In genomic region chr10:22710173-22710777, GRCm38 (mm10) we compare ENCODE assay signal across 17 mouse cellular contexts. TPM values are rescaled to one million over a fixed set of nuclear protein-coding genes. Genes with fewer than 3 reads are reported as not detected.
DNase-seq lines count a peak whose midpoint lies in the region; ATAC-seq and TF ChIP-seq lines count a peak whose summit lies in the region.
"Had no signal": no experiment of that assay in that cellular context is flagged by ENCODE, and none has a peak within 500 bp of the region (broad histone marks: within the 10 kb centered on the region; RNA-seq: fewer than 3 reads in every experiment).

No protein-coding gene starts in this region.

- no peak overlapping the region for H3K4me2 ChIP-seq in lung, embryonic 14.5 days
- H3K4me2 ChIP-seq in intestine, postnatal 0 days (replicated peaks; ENCODE audit: low read depth) = no peak overlapping the region
- no peak overlapping the region for H3K4me2 ChIP-seq in kidney, embryonic 14.5 days (replicated peaks; ENCODE audit: low read depth, low read length)
- H3K4me2 ChIP-seq: embryonic facial prominence, embryonic 13.5 days; limb, embryonic 13.5 days; liver, embryonic 15.5 days had no signal

- H3K36me3 ChIP-seq in lung, embryonic 14.5 days (ENCODE audit: insufficient read depth) = peaks cover 49% of the 10 kb centered on the region
- peaks cover 42% of the 10 kb centered on the region for H3K36me3 ChIP-seq in intestine, postnatal 0 days (ENCODE audit: control insufficient read depth, insufficient read depth)
- H3K36me3 ChIP-seq in kidney, embryonic 14.5 days (ENCODE audit: control insufficient read depth, insufficient read depth, low read length) = peaks cover 56% of the 10 kb centered on the region

- no peaks in the 10 kb centered on the region for H3K9me3 ChIP-seq in lung, embryonic 14.5 days (ENCODE audit: low read depth, low read length)
- no peaks in the 10 kb centered on the region for H3K9me3 ChIP-seq in intestine, postnatal 0 days (ENCODE audit: control insufficient read depth)
- no peaks in the 10 kb centered on the region for H3K9me3 ChIP-seq in kidney, embryonic 14.5 days (ENCODE audit: control insufficient read depth, low read length)
- H3K9me3 ChIP-seq: embryonic facial prominence, embryonic 13.5 days; limb, embryonic 13.5 days; liver, embryonic 15.5 days had no signal

- no peak overlapping the region for H3K4me3 ChIP-seq in lung, embryonic 14.5 days (ENCODE audit: low read depth, low read length)
- no peak overlapping the region for H3K4me3 ChIP-seq in intestine, postnatal 0 days (ENCODE audit: low read depth, low read length)
- no peak overlapping the region for H3K4me3 ChIP-seq in kidney, embryonic 14.5 days (ENCODE audit: low read length)
- H3K4me3 ChIP-seq: embryonic facial prominence, embryonic 13.5 days; limb, embryonic 13.5 days; liver, embryonic 15.5 days had no signal

- H3K27ac ChIP-seq in lung, embryonic 14.5 days (ENCODE audit: low read depth) = no peak overlapping the region
- no peak overlapping the region for H3K27ac ChIP-seq in intestine, postnatal 0 days (ENCODE audit: low read depth, low read length)
- no peak overlapping the region for H3K27ac ChIP-seq in kidney, embryonic 14.5 days (ENCODE audit: low read depth, low read length)
- H3K27ac ChIP-seq: embryonic facial prominence, embryonic 13.5 days; limb, embryonic 13.5 days; liver, embryonic 15.5 days had no signal

- peak; percentile 30; the same call in 1 of the 2 replicates for TF ChIP-seq CTCF in lung, embryonic 14.5 days (IDR thresholded peaks at IDR 0.05; ENCODE audit: low read depth)
- peak; percentile 40 for TF ChIP-seq CTCF in intestine, postnatal 0 days (IDR thresholded peaks at IDR 0.05; ENCODE audit: low read depth)

- peak; percentile 63 for DNase-seq in heart, adult 11 months
- DNase-seq in heart, postnatal 4 days = no peak
- DNase-seq in lung, embryonic 14.5 days = no peak
- no peak for DNase-seq in lung, postnatal 25 days (ENCODE audit: low spot score)
- DNase-seq in brain, adult 2 months (ENCODE audit: low read depth, low spot score) = peak; percentile 74
- no peak for DNase-seq in thymus, adult 18-20 months
- DNase-seq: adrenal gland, postnatal 25 days; gastrocnemius, postnatal 14 days; heart, postnatal 10 days; lung, postnatal 14 days; thymus, postnatal 25 days had no signal

- no peaks in the 10 kb centered on the region for H3K27me3 ChIP-seq in lung, embryonic 14.5 days (ENCODE audit: insufficient read depth, low read length)
- H3K27me3 ChIP-seq in intestine, postnatal 0 days (replicated peaks; ENCODE audit: control insufficient read depth, insufficient read depth, low read length) = no peaks in the 10 kb centered on the region
- no peaks in the 10 kb centered on the region for H3K27me3 ChIP-seq in kidney, embryonic 14.5 days (ENCODE audit: control insufficient read depth, insufficient read depth, low read length)
- H3K27me3 ChIP-seq: embryonic facial prominence, embryonic 13.5 days; limb, embryonic 13.5 days; liver, embryonic 15.5 days had no signal

- no peaks in the 10 kb centered on the region for H3K4me1 ChIP-seq in lung, embryonic 14.5 days (ENCODE audit: insufficient read depth)
- no peaks in the 10 kb centered on the region for H3K4me1 ChIP-seq in intestine, postnatal 0 days (replicated peaks; ENCODE audit: control insufficient read depth, insufficient read depth, low read length)
- H3K4me1 ChIP-seq in kidney, embryonic 14.5 days (ENCODE audit: control insufficient read depth, insufficient read depth, low read length) = no peaks in the 10 kb centered on the region
- H3K4me1 ChIP-seq: limb, embryonic 13.5 days; liver, embryonic 15.5 days had no signal

- no peak overlapping the region for H3K9ac ChIP-seq in lung, embryonic 14.5 days
- no peak overlapping the region for H3K9ac ChIP-seq in intestine, postnatal 0 days (ENCODE audit: low read depth, low read length)
- no peak overlapping the region for H3K9ac ChIP-seq in kidney, embryonic 14.5 days (ENCODE audit: low read depth, low read length)
- H3K9ac ChIP-seq: embryonic facial prominence, embryonic 13.5 days; limb, embryonic 13.5 days; liver, embryonic 15.5 days had no signal

- WGBS in lung, embryonic 14.5 days = 86% methylated on average over 13 of the region's 13 CpGs
- 89% methylated on average over 13 of the region's 13 CpGs for WGBS in intestine, postnatal 0 days
- WGBS in kidney, embryonic 14.5 days = 92% methylated on average over 13 of the region's 13 CpGs

- no peak; the same call in 1 of the 2 replicates for ATAC-seq in lung, embryonic 14.5 days (ENCODE audit: insufficient read depth)
- ATAC-seq in intestine, postnatal 0 days = no peak
- ATAC-seq in kidney, embryonic 14.5 days (ENCODE audit: low FRiP score, low TSS enrichment) = no peak
- ATAC-seq: inflammation-experienced regulatory T-cells, adult 6 months had no signal

RNA-seq across cellular contexts. Expression of gene Tbpl1, which starts 21.5 kb away (rescaled TPM):
- total RNA-seq in heart, postnatal 4 days (2021) = 10 to 100 TPM; 28.8 to 31.7 TPM
- 60.8 and 63.5 TPM in 2 replicates for polyA plus RNA-seq in lung, embryonic 14.5 days (2014; fragmentation: Nextera tagmentation; extraction: Ambion mirVana)
- polyA plus RNA-seq in intestine, postnatal 0 days (2015; fragmentation: Nextera tagmentation; extraction: Ambion mirVana) = 36.2 and 37.0 TPM in 2 replicates
- 73.3 and 75.9 TPM in 2 replicates for polyA plus RNA-seq in kidney, embryonic 14.5 days (2014; fragmentation: Nextera tagmentation; extraction: Ambion mirVana)

Comparison
In these comparisons a context has a peak if more than half of its experiments do, and no peak if none do; other contexts are left out.
1. DNase-seq: peak in heart, adult 11 months (single experiment) and brain, adult 2 months (single experiment); none in heart, postnatal 4 days (single experiment), lung, embryonic 14.5 days (single experiment), lung, postnatal 25 days (single experiment) and thymus, adult 18-20 months (0 of 2).